Mouse (Mus musculus) cerebellum, adult 2 months (tissue): Measurements from ENCODE around the gene Ect2l. TPM values are rescaled to one million over a fixed set of nuclear protein-coding genes. Genes with fewer than 3 reads are reported as not detected.

ENCODE experiments used
- DNase-seq, 2 experiments: peaks; one replicate each; pipeline ENCODE4 v3.0.0; 2021
- H3K27ac ChIP-seq: fragments of 200-500 bp; 2 replicates; pipeline ENCODE4 v1.5.1; 2012; ENCODE audit warnings: low read length, control low read depth, inconsistent platforms; ENCODE audit not compliant: insufficient read depth
- H3K27me3 ChIP-seq: fragments of 200-500 bp; 2 replicates; pipeline ENCODE4 v1.6.1; 2012; ENCODE audit warnings: inconsistent platforms, mild to moderate bottlenecking, low read length, moderate library complexity; ENCODE audit not compliant: control insufficient read depth, insufficient read depth
- H3K4me1 ChIP-seq: fragments of 200-500 bp; 2 replicates; pipeline ENCODE4 v1.6.1; 2011; ENCODE audit warnings: low read length; ENCODE audit not compliant: control insufficient read depth, insufficient read depth
- H3K4me3 ChIP-seq: fragments of 200-500 bp; replicated peaks from 2 replicates; pipeline ENCODE3; 2011; ENCODE audit warnings: mild to moderate bottlenecking, low read depth, low read length, control low read depth; ENCODE audit not compliant: insufficient read depth
- CTCF ChIP-seq: fragments of 200-500 bp; IDR thresholded peaks from 2 replicates; pipeline ENCODE4 v1.5.1; 2011; ENCODE audit warnings: low read depth, mild to moderate bottlenecking, control low read depth, low read length, moderate library complexity, borderline replicate concordance; ENCODE audit not compliant: insufficient read depth
- POLR2A ChIP-seq: fragments of 200-500 bp; IDR thresholded peaks from 2 replicates; pipeline ENCODE4 v1.6.1; 2011; ENCODE audit warnings: low read length, control low read depth, borderline replicate concordance; ENCODE audit not compliant: insufficient read depth
- WGBS: fragments of 180-500 bp; shearing (Covaris S2); methylation state at CpG from one replicate; pipeline ENCODE4 v1.1.7; 2018; 5-methylcytosine and 5-hydroxymethylcytosine counted together
- polyA plus RNA-seq: library from polyadenylated mRNA; depleted of rRNA; stranded (reverse); fragments of >200 nt; gene quantifications from 2 replicates; pipeline ENCODE4 v1.2.3, GENCODE M21; 2012; rRNA removed

Gene Ect2l
- 0.06 and 0.26 TPM in 2 replicates for polyA plus RNA-seq

- Histone ChIP-seq H3K4me3 (no peak within 1 kb of the TSS), H3K27me3 (no peaks in the 10 kb centered on the region), H3K4me1 (no peaks in the 10 kb centered on the region), H3K27ac (no peak within 1 kb of the TSS)
- peak in 1 of 2 experiments; percentile 15 for DNase-seq
- peak; percentile 71; the same call in 1 of the 2 replicates for TF ChIP-seq CTCF
- TF ChIP-seq POLR2A, result no peak
- 8% methylated on average over 11 of the region's 11 CpGs for WGBS
Observed at GRCm38 (mm10) chr10:18210726-18211125, at the start of gene Ect2l. Ect2l (minus strand) TSS chr10:18210890.

- WGBS, result 68% methylated on average over 4 of the region's 4 CpGs
- no peak for DNase-seq
- TF ChIP-seq CTCF (no peak), POLR2A (no peak)
- H3K4me3 ChIP-seq, result no peak overlapping the region
- H3K27ac ChIP-seq, result no peak overlapping the region
- no peaks in the 10 kb centered on the region for H3K27me3 ChIP-seq
- H3K4me1 ChIP-seq, result no peaks in the 10 kb centered on the region
Observed at GRCm38 (mm10) chr10:18251345-18251744, 40.7 kb upstream of the Ect2l start.

GRCm38 (mm10) chr10:18243614-18244013 is 32.9 kb upstream of the Ect2l start:
- Histone ChIP-seq H3K27ac (no peak overlapping the region), H3K27me3 (no peaks in the 10 kb centered on the region), H3K4me3 (no peak overlapping the region), H3K4me1 (no peaks in the 10 kb centered on the region)
- 52% methylated on average over 2 of the region's 2 CpGs for WGBS
- TF ChIP-seq CTCF, result no peak
- TF ChIP-seq POLR2A, result no peak
- DNase-seq, result no peak

DNA sequence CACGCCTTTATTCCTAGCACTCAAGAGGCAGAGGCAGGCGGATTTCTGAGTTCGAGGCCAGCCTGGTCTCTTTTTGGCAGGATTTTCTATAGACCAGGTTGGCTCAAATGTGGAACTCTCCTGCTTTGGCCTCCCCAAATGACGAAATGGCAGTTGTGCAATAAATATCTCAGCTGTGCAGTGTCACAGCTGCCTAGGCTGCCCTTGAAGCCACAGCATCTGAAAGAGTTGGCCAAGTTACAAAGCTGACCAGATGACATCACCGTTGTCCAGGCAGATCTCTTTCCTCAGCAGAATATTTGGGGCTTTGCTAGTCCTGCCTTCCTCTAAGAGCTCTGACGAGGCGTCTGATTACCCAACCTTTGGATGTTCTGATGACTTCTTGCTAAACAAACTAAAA is 26.5 kb upstream of the Ect2l start:
- H3K27ac ChIP-seq, result no peak overlapping the region
- TF ChIP-seq POLR2A, result no peak
- no peak for TF ChIP-seq CTCF
- 85% methylated on average over 7 of the region's 7 CpGs for WGBS
- DNase-seq, result no peak
- H3K4me1 ChIP-seq, result no peaks in the 10 kb centered on the region
- H3K4me3 ChIP-seq, result no peak overlapping the region
- no peaks in the 10 kb centered on the region for H3K27me3 ChIP-seq

DNA sequence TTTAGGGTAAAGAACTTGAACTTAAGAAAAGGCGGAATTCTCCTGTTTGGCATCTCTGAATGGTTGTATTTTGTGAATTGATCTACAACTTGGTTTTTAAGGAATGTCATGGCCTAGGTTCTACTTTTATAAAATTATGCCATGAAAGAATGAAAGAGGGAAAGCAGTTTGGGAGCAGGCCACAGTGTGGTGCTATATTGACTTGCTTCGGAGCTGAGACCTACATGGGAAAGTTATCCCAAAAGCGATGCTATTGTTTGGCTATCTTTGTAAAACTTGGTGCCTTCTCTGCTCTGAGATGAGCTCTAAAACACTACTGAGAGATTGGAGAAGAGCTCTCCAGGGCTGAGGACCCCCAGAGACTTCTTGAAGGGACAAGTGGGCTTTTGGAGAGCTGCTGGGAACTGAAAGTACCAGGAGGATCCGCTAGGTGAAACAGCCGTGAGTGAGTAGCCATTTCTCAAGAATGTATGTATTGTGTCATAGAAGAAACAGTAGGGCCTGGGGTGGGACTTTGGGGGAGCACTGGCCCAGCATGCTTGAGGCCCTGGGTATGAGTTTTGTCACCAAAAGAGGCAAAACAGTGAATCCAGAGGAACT is 25.7 kb upstream of the Ect2l start:
- H3K27me3 ChIP-seq, result no peaks in the 10 kb centered on the region
- TF ChIP-seq CTCF, result no peak
- TF ChIP-seq POLR2A, result no peak
- no peak for DNase-seq
- no peak overlapping the region for H3K27ac ChIP-seq
- 71% methylated on average over 5 of the region's 5 CpGs for WGBS
- no peaks in the 10 kb centered on the region for H3K4me1 ChIP-seq
- no peak overlapping the region for H3K4me3 ChIP-seq

GRCm38 (mm10) chr10:18235402-18235747 is 24.7 kb upstream of the Ect2l start:
- no peak for DNase-seq
- Histone ChIP-seq H3K27ac (peak overlapping the region; percentile 13; the same call in 1 of the 2 replicates), H3K27me3 (no peaks in the 10 kb centered on the region), H3K4me3 (peak overlapping the region; percentile 89), H3K4me1 (no peaks in the 10 kb centered on the region)
- WGBS, result 7% methylated on average over 14 of the region's 14 CpGs
- no peak for TF ChIP-seq CTCF
- no peak for TF ChIP-seq POLR2A

GRCm38 (mm10) chr10:18234560-18235401 is 24.1 kb upstream of the Ect2l start, which contains the start of gene Ccdc28a:
Ccdc28a (minus strand) TSS chr10:18234998.
- peak; percentile 97 for DNase-seq
- Histone ChIP-seq H3K4me3 (peak within 1 kb of the TSS; percentile 89), H3K27me3 (no peaks in the 10 kb centered on the region), H3K27ac (peak within 1 kb of the TSS; percentile 94), H3K4me1 (no peaks in the 10 kb centered on the region)
- no peak for TF ChIP-seq CTCF
- peak; percentile 86 for TF ChIP-seq POLR2A
- under 1% methylated on average over 41 of the region's 41 CpGs for WGBS
